Comparison of ENCODE assay signal across 11 mouse cellular contexts in the genomic region with DNA sequence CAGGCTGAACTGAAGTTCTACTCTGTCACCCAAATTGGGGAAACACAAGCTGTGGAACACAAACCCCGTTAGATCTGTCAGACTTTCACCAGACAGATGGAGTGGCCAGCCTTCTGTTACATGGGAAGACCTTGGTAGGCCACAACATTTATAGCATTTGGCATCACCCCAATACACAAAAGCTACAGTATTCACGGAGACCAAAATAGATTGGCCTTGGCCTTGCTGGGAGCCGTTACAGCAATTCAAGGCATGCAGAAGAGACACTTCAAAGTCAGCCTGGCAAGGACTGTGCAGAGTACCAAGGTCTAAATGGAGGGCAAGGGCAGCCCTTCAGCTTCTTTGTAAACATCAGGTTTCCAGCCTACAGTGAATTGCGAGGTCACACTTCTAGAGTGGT.
DNase-seq lines count a peak whose midpoint lies in the region; ATAC-seq and TF ChIP-seq lines count a peak whose summit lies in the region.
"Had no signal": no experiment of that assay in that cellular context is flagged by ENCODE, and none has a peak within 500 bp of the region (broad histone marks: within the 10 kb centered on the region; RNA-seq: fewer than 3 reads in every experiment).

No protein-coding gene starts in this region.

- no peaks in the 10 kb centered on the region for H3K36me3 ChIP-seq in forebrain, embryonic 14.5 days (ENCODE audit: control insufficient read depth, insufficient read depth, low read length)
- no peaks in the 10 kb centered on the region for H3K36me3 ChIP-seq in forebrain, embryonic 11.5 days (ENCODE audit: control insufficient read depth, insufficient read depth, low read length)
- no peaks in the 10 kb centered on the region for H3K36me3 ChIP-seq in midbrain, embryonic 13.5 days
- H3K36me3 ChIP-seq in hindbrain, embryonic 16.5 days (ENCODE audit: control insufficient read depth, insufficient read depth, low read length), result no peaks in the 10 kb centered on the region; the same call in 1 of the 2 replicates
- H3K36me3 ChIP-seq: limb, embryonic 10.5 days had no signal

- 82% methylated on average over 4 of the region's 4 CpGs for WGBS in forebrain, embryonic 14.5 days
- WGBS in forebrain, embryonic 11.5 days, result 89% methylated on average over 4 of the region's 4 CpGs
- WGBS in lung, adult 2 months, result 25% methylated on average over 4 of the region's 4 CpGs
- whole genome bisulfite sequencing in midbrain, embryonic 13.5 days, result 90% methylated on average over 4 of the region's 4 CpGs
- WGBS in hindbrain, embryonic 16.5 days, result 77% methylated on average over 4 of the region's 4 CpGs

- H3K9ac ChIP-seq in forebrain, embryonic 14.5 days (ENCODE audit: low read length), result no peak overlapping the region
- no peak overlapping the region for H3K9ac ChIP-seq in forebrain, embryonic 11.5 days (ENCODE audit: low read length)
- no peak overlapping the region for H3K9ac ChIP-seq in midbrain, embryonic 13.5 days (replicated peaks)
- no peak overlapping the region for H3K9ac ChIP-seq in hindbrain, embryonic 16.5 days (ENCODE audit: low read depth, low read length)
- H3K9ac ChIP-seq: forebrain, embryonic 12.5 days had no signal

- no peak overlapping the region for H3K4me3 ChIP-seq in forebrain, embryonic 14.5 days (ENCODE audit: low read depth, low read length)
- H3K4me3 ChIP-seq in forebrain, embryonic 11.5 days (ENCODE audit: low read depth, low read length), result no peak overlapping the region
- H3K4me3 ChIP-seq in lung, adult 2 months (replicated peaks; ENCODE audit: extremely low read depth, low read depth, low read length), result no peak overlapping the region
- H3K4me3 ChIP-seq in midbrain, embryonic 13.5 days (replicated peaks), result no peak overlapping the region
- no peak overlapping the region for H3K4me3 ChIP-seq in hindbrain, embryonic 16.5 days (ENCODE audit: low read length)
- H3K4me3 ChIP-seq: forebrain, embryonic 12.5 days; limb, embryonic 10.5 days had no signal

- no peak for ATAC-seq in forebrain, embryonic 14.5 days
- ATAC-seq in forebrain, embryonic 11.5 days (replicated peaks; ENCODE audit: low FRiP score), result no peak
- no peak for ATAC-seq in midbrain, embryonic 13.5 days
- no peak for ATAC-seq in hindbrain, embryonic 16.5 days
- ATAC-seq: intestine, postnatal 0 days had no signal

- no peaks in the 10 kb centered on the region for H3K4me1 ChIP-seq in forebrain, embryonic 14.5 days (ENCODE audit: control insufficient read depth, insufficient read depth, low read length)
- no peaks in the 10 kb centered on the region for H3K4me1 ChIP-seq in forebrain, embryonic 11.5 days (replicated peaks; ENCODE audit: control insufficient read depth, insufficient read depth, low read length)
- peaks cover 6% of the 10 kb centered on the region; the same call in 1 of the 2 replicates for H3K4me1 ChIP-seq in lung, adult 2 months (ENCODE audit: control insufficient read depth, insufficient read depth, low read length)
- H3K4me1 ChIP-seq in midbrain, embryonic 13.5 days (replicated peaks), result no peaks in the 10 kb centered on the region
- H3K4me1 ChIP-seq in hindbrain, embryonic 16.5 days (ENCODE audit: control insufficient read depth, insufficient read depth, low read depth, low read length), result no peaks in the 10 kb centered on the region
- H3K4me1 ChIP-seq: forebrain, embryonic 12.5 days had no signal

- TF ChIP-seq POLR2A in lung, adult 2 months (IDR thresholded peaks at IDR 0.05; ENCODE audit: borderline replicate concordance, extremely low read depth, low read depth, low read length), result no peak

- no peaks in the 10 kb centered on the region for H3K27me3 ChIP-seq in forebrain, embryonic 14.5 days (replicated peaks; ENCODE audit: control insufficient read depth, insufficient read depth, low read length)
- no peaks in the 10 kb centered on the region for H3K27me3 ChIP-seq in forebrain, embryonic 11.5 days (ENCODE audit: control insufficient read depth, insufficient read depth, low read length)
- no peaks in the 10 kb centered on the region for H3K27me3 ChIP-seq in midbrain, embryonic 13.5 days
- H3K27me3 ChIP-seq in hindbrain, embryonic 16.5 days (replicated peaks; ENCODE audit: control insufficient read depth, insufficient read depth, low read length), result no peaks in the 10 kb centered on the region
- H3K27me3 ChIP-seq: forebrain, embryonic 12.5 days had no signal

- DNase-seq in forebrain, embryonic 14.5 days (ENCODE audit: low spot score), result peak; percentile 7
- DNase-seq in forebrain, embryonic 11.5 days (ENCODE audit: low spot score), result no peak
- peak; percentile 79 to 93 for DNase-seq in adrenal gland, adult (ENCODE audit: inconsistent age in 2 of 2, low spot score in 1 of 2)
- DNase-seq in gastrocnemius, postnatal 25 days, result peak; percentile 21
- DNase-seq in lung, adult 2 months, result peak; percentile 12
- no peak for DNase-seq in yolk sac, embryonic 10.5 days (ENCODE audit: low spot score)

- no peak overlapping the region for H3K27ac ChIP-seq in forebrain, embryonic 14.5 days (ENCODE audit: low read depth, low read length)
- no peak overlapping the region for H3K27ac ChIP-seq in forebrain, embryonic 11.5 days (ENCODE audit: low read depth, low read length)
- no peak overlapping the region for H3K27ac ChIP-seq in midbrain, embryonic 13.5 days
- no peak overlapping the region for H3K27ac ChIP-seq in hindbrain, embryonic 16.5 days (ENCODE audit: low read depth, low read length)
- H3K27ac ChIP-seq: forebrain, embryonic 12.5 days; limb, embryonic 10.5 days had no signal

- no peak overlapping the region for H3K4me2 ChIP-seq in forebrain, embryonic 14.5 days (ENCODE audit: low read length)
- H3K4me2 ChIP-seq in forebrain, embryonic 11.5 days (ENCODE audit: low read depth, low read length, severe bottlenecking), result no peak overlapping the region
- no peak overlapping the region for H3K4me2 ChIP-seq in midbrain, embryonic 13.5 days (replicated peaks)
- no peak overlapping the region for H3K4me2 ChIP-seq in hindbrain, embryonic 16.5 days (ENCODE audit: low read length)
- H3K4me2 ChIP-seq: forebrain, embryonic 12.5 days had no signal

- no peak for TF ChIP-seq CTCF in lung, adult 2 months (IDR thresholded peaks at IDR 0.05; ENCODE audit: insufficient read depth, low read length)

- H3K9me3 ChIP-seq in forebrain, embryonic 14.5 days (replicated peaks; ENCODE audit: control insufficient read depth, low read length), result no peaks in the 10 kb centered on the region
- no peaks in the 10 kb centered on the region for H3K9me3 ChIP-seq in forebrain, embryonic 11.5 days (ENCODE audit: control insufficient read depth, low read length)
- H3K9me3 ChIP-seq in midbrain, embryonic 13.5 days, result no peaks in the 10 kb centered on the region
- no peaks in the 10 kb centered on the region for H3K9me3 ChIP-seq in hindbrain, embryonic 16.5 days (ENCODE audit: control insufficient read depth, low read length)
- H3K9me3 ChIP-seq: forebrain, embryonic 12.5 days; limb, embryonic 10.5 days had no signal

Comparison
In these comparisons a context has a peak if more than half of its experiments do, and no peak if none do; other contexts are left out.
1. DNase-seq: peak in forebrain, embryonic 14.5 days (single experiment), adrenal gland, adult (2 of 2), gastrocnemius, postnatal 25 days (single experiment) and lung, adult 2 months (single experiment); none in forebrain, embryonic 11.5 days (single experiment) and yolk sac, embryonic 10.5 days (single experiment).